Mouse (Mus musculus): ENCODE results near the gene Selenbp1. TPM values are rescaled to one million over a fixed set of nuclear protein-coding genes. Genes with fewer than 3 reads are reported as not detected.

Selenbp1 gene
- 17.2 TPM for polyA plus RNA-seq (2015; fragmentation: Illumina TruSeq; extraction: RNeasy Lipid Tissue Mini Kit (QIAGEN cat#74804); ENCODE audit: low read depth, low replicate concordance)

GRCm38 (mm10) chr3:94932809-94933564, at the start of gene Selenbp1:
Gene Selenbp1, plus strand, starts transcription at chr3:94933056.

DNA sequence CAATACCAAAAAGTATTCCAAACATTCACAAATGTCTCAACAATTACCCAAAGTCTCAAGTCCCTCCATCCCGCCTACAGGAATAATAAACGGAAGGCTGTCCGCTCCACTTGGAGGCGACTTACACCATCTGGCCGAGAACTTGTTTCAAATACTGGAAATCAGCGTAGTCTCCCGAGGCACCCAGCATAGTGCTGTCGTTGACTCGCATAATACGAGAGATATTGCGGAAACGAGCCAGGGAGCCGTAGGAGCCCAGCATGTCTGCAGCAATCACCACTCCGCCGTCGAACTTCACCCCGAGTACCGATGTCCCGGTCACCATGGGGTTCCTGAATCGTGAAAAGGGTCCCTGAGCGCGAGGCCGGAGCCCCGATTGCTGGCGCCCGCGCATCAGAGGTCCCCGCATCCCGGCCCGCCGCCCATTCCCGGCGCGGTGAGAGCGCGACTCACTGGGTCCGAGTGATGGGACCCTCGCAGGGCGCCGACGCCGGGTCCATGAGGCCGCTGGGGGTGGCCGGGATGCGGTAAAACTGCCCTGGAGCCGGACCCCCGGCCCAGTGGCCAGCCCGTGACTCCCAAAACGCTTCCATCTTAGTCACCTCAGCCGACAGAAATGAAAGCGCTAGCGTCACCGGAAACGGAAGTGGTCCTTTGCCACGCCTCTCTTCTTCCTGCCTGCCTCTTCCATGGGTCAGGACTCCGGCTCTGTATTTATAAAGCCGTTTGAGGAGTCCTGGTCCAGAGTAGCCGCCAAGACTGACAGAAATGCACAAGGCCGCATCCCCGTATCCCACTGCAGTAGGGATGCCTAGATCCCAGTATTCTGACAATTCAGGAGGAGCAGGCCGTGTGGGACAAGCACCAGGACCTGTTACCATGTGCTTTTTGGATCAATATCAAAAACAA, 46.3 kb upstream of the Selenbp1 start, which contains the start of gene Psmb4:
Psmb4 (minus strand) TSS at position 646 of the 909 bp plus-strand sequence.

DNA sequence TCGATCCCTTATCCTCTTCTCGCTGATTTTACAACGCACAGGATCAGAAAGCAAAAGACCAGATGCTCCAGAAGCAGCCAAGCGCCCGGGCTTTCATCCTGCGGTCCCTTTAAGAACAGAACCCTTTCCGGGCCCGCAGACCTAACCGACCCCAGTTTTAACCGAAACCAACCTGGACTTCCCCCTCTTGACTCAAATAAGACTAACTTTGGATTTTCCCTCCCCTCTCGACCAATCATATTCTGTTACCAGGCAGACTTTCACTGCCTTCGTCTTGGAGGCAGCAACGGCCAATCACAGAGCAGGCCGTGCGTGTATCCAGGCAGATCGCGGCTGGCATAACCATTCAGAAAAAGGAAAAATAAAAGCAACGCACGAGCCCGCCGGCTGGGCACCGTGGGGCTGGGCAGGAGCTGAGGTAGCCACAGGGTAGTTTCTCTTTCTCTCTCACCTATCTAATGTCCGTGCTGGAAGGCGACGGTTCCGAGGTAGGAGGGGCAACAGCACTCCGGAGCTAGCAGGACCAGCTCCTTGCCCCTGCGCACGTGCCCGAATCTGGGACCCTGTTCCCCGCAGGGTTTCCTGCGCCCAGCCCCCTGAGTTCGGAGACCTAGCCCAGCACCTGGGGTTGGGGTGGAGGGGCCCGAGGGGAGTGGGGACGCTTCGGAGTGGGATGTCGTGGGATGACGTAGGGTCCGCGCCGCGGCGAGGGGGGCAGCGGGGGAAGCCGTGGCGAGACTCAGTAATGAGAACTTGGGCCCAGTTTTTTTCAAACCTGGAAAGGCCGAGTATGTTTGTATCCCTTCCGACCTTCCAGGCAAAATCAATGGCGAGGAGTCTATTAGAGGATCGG, 21.1 kb downstream of the Selenbp1 start, which contains the start of gene Rfx5:
Rfx5 (plus strand) TSS at position 312 of the 853 bp plus-strand sequence.

GRCm38 (mm10) chr3:94974528-94975422, 41.9 kb downstream of the Selenbp1 start, which contains the start of gene Pi4kb:
Gene Pi4kb, plus strand, starts transcription at chr3:94974731.

Other genes with a start within 250 kb of the Selenbp1 start
- not detected for gene Selenbp2, start 239.5 kb upstream of the Selenbp1 start, polyA plus RNA-seq (2015; fragmentation: Illumina TruSeq; extraction: RNeasy Lipid Tissue Mini Kit (QIAGEN cat#74804); ENCODE audit: low read depth, low replicate concordance)
- 3.5 TPM for gene Cgn, start 146.6 kb upstream of the Selenbp1 start, polyA plus RNA-seq (2015; fragmentation: Illumina TruSeq; extraction: RNeasy Lipid Tissue Mini Kit (QIAGEN cat#74804); ENCODE audit: low read depth, low replicate concordance)
- 26.1 TPM for gene Pogz, start 95.5 kb upstream of the Selenbp1 start, polyA plus RNA-seq (2015; fragmentation: Illumina TruSeq; extraction: RNeasy Lipid Tissue Mini Kit (QIAGEN cat#74804); ENCODE audit: low read depth, low replicate concordance)
- 315 TPM for gene Psmb4, start 46.1 kb upstream of the Selenbp1 start, polyA plus RNA-seq (2015; fragmentation: Illumina TruSeq; extraction: RNeasy Lipid Tissue Mini Kit (QIAGEN cat#74804); ENCODE audit: low read depth, low replicate concordance)
- 16.9 TPM for gene Rfx5, start 21.0 kb downstream of the Selenbp1 start, polyA plus RNA-seq (2015; fragmentation: Illumina TruSeq; extraction: RNeasy Lipid Tissue Mini Kit (QIAGEN cat#74804); ENCODE audit: low read depth, low replicate concordance)
- 41.1 TPM for gene Pi4kb, start 41.7 kb downstream of the Selenbp1 start, polyA plus RNA-seq (2015; fragmentation: Illumina TruSeq; extraction: RNeasy Lipid Tissue Mini Kit (QIAGEN cat#74804); ENCODE audit: low read depth, low replicate concordance)
- gene Zfp687, start 82.4 kb downstream of the Selenbp1 start, polyA plus RNA-seq (2015; fragmentation: Illumina TruSeq; extraction: RNeasy Lipid Tissue Mini Kit (QIAGEN cat#74804); ENCODE audit: low read depth, low replicate concordance) = 16.9 TPM
- 176 TPM for gene Psmd4, start 109.6 kb downstream of the Selenbp1 start, polyA plus RNA-seq (2015; fragmentation: Illumina TruSeq; extraction: RNeasy Lipid Tissue Mini Kit (QIAGEN cat#74804); ENCODE audit: low read depth, low replicate concordance)
- gene Pip5k1a, start 173.9 kb downstream of the Selenbp1 start, polyA plus RNA-seq (2015; fragmentation: Illumina TruSeq; extraction: RNeasy Lipid Tissue Mini Kit (QIAGEN cat#74804); ENCODE audit: low read depth, low replicate concordance) = 44.0 TPM
- 44.7 TPM for gene Vps72, start 178.0 kb downstream of the Selenbp1 start, polyA plus RNA-seq (2015; fragmentation: Illumina TruSeq; extraction: RNeasy Lipid Tissue Mini Kit (QIAGEN cat#74804); ENCODE audit: low read depth, low replicate concordance)
- 1.2 TPM for gene Tmod4, start 191.4 kb downstream of the Selenbp1 start, polyA plus RNA-seq (2015; fragmentation: Illumina TruSeq; extraction: RNeasy Lipid Tissue Mini Kit (QIAGEN cat#74804); ENCODE audit: low read depth, low replicate concordance)
- gene Scnm1, start 201.0 kb downstream of the Selenbp1 start, polyA plus RNA-seq (2015; fragmentation: Illumina TruSeq; extraction: RNeasy Lipid Tissue Mini Kit (QIAGEN cat#74804); ENCODE audit: low read depth, low replicate concordance) = 83.6 TPM
- 24.7 TPM for gene Lysmd1, start 201.0 kb downstream of the Selenbp1 start, polyA plus RNA-seq (2015; fragmentation: Illumina TruSeq; extraction: RNeasy Lipid Tissue Mini Kit (QIAGEN cat#74804); ENCODE audit: low read depth, low replicate concordance)
- gene Tnfaip8l2, start 209.3 kb downstream of the Selenbp1 start, polyA plus RNA-seq (2015; fragmentation: Illumina TruSeq; extraction: RNeasy Lipid Tissue Mini Kit (QIAGEN cat#74804); ENCODE audit: low read depth, low replicate concordance) = 5.0 TPM
- gene Sema6c, start 227.4 kb downstream of the Selenbp1 start, polyA plus RNA-seq (2015; fragmentation: Illumina TruSeq; extraction: RNeasy Lipid Tissue Mini Kit (QIAGEN cat#74804); ENCODE audit: low read depth, low replicate concordance) = 14.4 TPM

Measured in brain, adult 10 weeks (tissue).